Mouse (Mus musculus): ENCODE results near the gene Syt12.

DNA sequence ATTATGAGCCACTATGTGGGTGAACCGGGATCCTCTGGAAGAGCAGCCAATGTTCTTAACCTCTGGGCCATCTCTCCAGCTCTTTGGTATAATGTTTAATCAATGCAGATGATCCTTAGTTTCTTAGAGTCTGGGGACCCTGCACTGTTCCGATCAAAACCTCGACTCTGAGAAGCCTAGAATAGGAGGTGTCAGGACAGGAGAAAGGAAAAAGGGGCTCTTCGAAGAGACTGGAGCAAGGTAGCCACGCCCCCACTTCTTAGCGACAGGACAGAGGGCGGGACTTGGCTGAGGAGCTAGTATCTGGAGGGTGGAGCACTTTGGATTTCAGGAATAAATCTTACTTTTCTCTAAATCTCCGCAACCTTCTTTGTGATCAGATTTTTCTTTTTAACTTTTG, 37.0 kb downstream of the Syt12 start:
- TF ChIP-seq CTCF (IDR thresholded peaks at IDR 0.05) (no peak), EP300 (IDR thresholded peaks at IDR 0.05) (no peak)
